Mouse (Mus musculus) liver, postnatal 0 days (tissue): ENCODE results near the gene Immp2l. TPM values are rescaled to one million over a fixed set of nuclear protein-coding genes. Genes with fewer than 3 reads are reported as not detected.

ENCODE experiments used
- ATAC-seq: fragments of 200-750 bp; cut with Nextera tagmentation; 2 replicates; pipeline ENCODE4 v1.8.0; 2017; ENCODE audit warnings: mild to moderate bottlenecking, moderate library complexity
- DNase-seq: peaks from one replicate; pipeline ENCODE4 v3.0.0-alpha.2; 2016
- H3K27ac ChIP-seq: fragments of 300-500 bp; sonication (generic); 2 replicates; pipeline ENCODE4 v1.5.1; 2014; ENCODE audit warnings: antibody characterized with exemption, moderate library complexity, mild to moderate bottlenecking, low read depth
- H3K27me3 ChIP-seq: fragments of 300-500 bp; sonication (generic); 2 replicates; pipeline ENCODE4 v1.6.1; 2014; ENCODE audit warnings: low read length, control low read depth, mixed read lengths; ENCODE audit not compliant: insufficient read depth
- H3K36me3 ChIP-seq: fragments of 300-500 bp; sonication (generic); replicated peaks from 2 replicates; pipeline ENCODE4 v1.6.1; 2014; ENCODE audit warnings: mild to moderate bottlenecking, control low read depth, low read length, moderate library complexity, mixed read lengths; ENCODE audit not compliant: insufficient read depth
- H3K4me1 ChIP-seq: fragments of 300-500 bp; sonication (generic); 2 replicates; pipeline ENCODE4 v1.6.1; 2014; ENCODE audit warnings: antibody characterized with exemption, mild to moderate bottlenecking, control low read depth; ENCODE audit not compliant: insufficient read depth
- H3K4me2 ChIP-seq: fragments of 300-500 bp; sonication (generic); 2 replicates; pipeline ENCODE4 v1.6.1; 2014; ENCODE audit warnings: low read depth, mild to moderate bottlenecking, low read length, moderate library complexity, mixed read lengths
- H3K4me3 ChIP-seq: fragments of 300-500 bp; sonication (generic); 2 replicates; pipeline ENCODE4 v1.5.1; 2014; ENCODE audit warnings: low read depth, low read length
- H3K9ac ChIP-seq: fragments of 300-500 bp; sonication (generic); replicated peaks from 2 replicates; pipeline ENCODE4 v1.6.1; 2014; ENCODE audit warnings: mild to moderate bottlenecking, moderate library complexity
- H3K9me3 ChIP-seq: fragments of 300-500 bp; sonication (generic); 2 replicates; pipeline ENCODE4 v1.6.1; 2016; ENCODE audit warnings: mild to moderate bottlenecking, control low read depth, low read length, mixed read lengths
- CTCF ChIP-seq: sonication (generic); IDR thresholded peaks from 2 replicates; pipeline ENCODE4 v1.5.1; 2016; ENCODE audit warnings: antibody characterized with exemption, low read depth
- EP300 ChIP-seq: IDR thresholded peaks from 2 replicates; pipeline ENCODE4 v1.6.1; 2016; ENCODE audit warnings: antibody characterized with exemption, low read depth, mild to moderate bottlenecking
- WGBS: fragments of 180-500 bp; shearing (Covaris S2); extraction: QIAGEN DNeasy Blood & Tissue Kit; methylation state at CpG from one replicate; pipeline ENCODE4 v1.1.7; 2014; ENCODE audit not compliant: insufficient replicate concordance; 5-methylcytosine and 5-hydroxymethylcytosine counted together
- polyA plus RNA-seq: library from polyadenylated mRNA; unstranded; fragments of >200 nt; fragmentation: Nextera tagmentation; extraction: Ambion mirVana; gene quantifications from 2 replicates; pipeline ENCODE4 v1.2.1, GENCODE M21; 2015

Gene Immp2l
- polyA plus RNA-seq, 1 experiment from 2014 or later = 35.9 TPM

- no peak overlapping the region for H3K27ac ChIP-seq
- H3K27me3 ChIP-seq = no peaks in the 10 kb centered on the region
- TF ChIP-seq EP300 (no peak), CTCF (no peak)
- H3K4me1 ChIP-seq = peaks cover 15% of the 10 kb centered on the region
- ATAC-seq = no peak
- no peak overlapping the region for H3K9ac ChIP-seq
- 75% methylated on average over 1 of the region's 1 CpGs for WGBS
- H3K9me3 ChIP-seq = no peaks in the 10 kb centered on the region
- no peaks in the 10 kb centered on the region for H3K36me3 ChIP-seq
- H3K4me3 ChIP-seq = no peak overlapping the region
- DNase-seq = no peak
- no peak overlapping the region for H3K4me2 ChIP-seq
Observed at GRCm38 (mm10) chr12:41022516-41022915, 1.4 kb upstream of the Immp2l start.

- Histone ChIP-seq H3K4me1 (peaks cover 15% of the 10 kb centered on the region), H3K27ac (peak overlapping the region; percentile 78), H3K9me3 (no peaks in the 10 kb centered on the region), H3K27me3 (no peaks in the 10 kb centered on the region), H3K36me3 (no peaks in the 10 kb centered on the region), H3K9ac (peak overlapping the region; percentile 86), H3K4me2 (peak overlapping the region; percentile 89), H3K4me3 (peak overlapping the region; percentile 77)
- DNase-seq (no peak), ATAC-seq (peak; percentile 1; the same call in 1 of the 2 replicates)
- no peak for TF ChIP-seq EP300
- WGBS = 7% methylated on average over 9 of the region's 9 CpGs
Observed at GRCm38 (mm10) chr12:41024512-41024911, 622 bp downstream of the Immp2l start.

GRCm38 (mm10) chr12:41027485-41027884 lies 3.6 kb downstream of the Immp2l start:
- H3K27ac ChIP-seq = no peak overlapping the region
- no peak for DNase-seq
- H3K4me3 ChIP-seq = no peak overlapping the region
- WGBS = 83% methylated on average over 6 of the region's 6 CpGs
- TF ChIP-seq CTCF = no peak
- TF ChIP-seq EP300 = no peak
- H3K27me3 ChIP-seq = no peaks in the 10 kb centered on the region
- peaks cover 15% of the 10 kb centered on the region for H3K4me1 ChIP-seq
- ATAC-seq = no peak
- H3K9ac ChIP-seq = no peak overlapping the region
- H3K36me3 ChIP-seq = no peaks in the 10 kb centered on the region
- no peaks in the 10 kb centered on the region for H3K9me3 ChIP-seq
- H3K4me2 ChIP-seq = no peak overlapping the region

GRCm38 (mm10) chr12:41031119-41031518 lies 7.2 kb downstream of the Immp2l start:
- ATAC-seq (no peak), DNase-seq (no peak)
- no peak overlapping the region for H3K4me2 ChIP-seq
- 82% methylated on average over 2 of the region's 2 CpGs for WGBS
- 0 out of 2 replicates have a peak, but pooled peaks cover 2% of the 10 kb centered on the region for H3K9me3 ChIP-seq
- no peaks in the 10 kb centered on the region for H3K27me3 ChIP-seq
- no peak overlapping the region for H3K4me3 ChIP-seq
- H3K36me3 ChIP-seq = no peaks in the 10 kb centered on the region
- no peak overlapping the region for H3K9ac ChIP-seq
- H3K4me1 ChIP-seq = no peaks in the 10 kb centered on the region
- TF ChIP-seq CTCF = no peak
- TF ChIP-seq EP300 = no peak
- no peak overlapping the region for H3K27ac ChIP-seq

- Histone ChIP-seq H3K27me3 (no peaks in the 10 kb centered on the region), H3K4me1 (no peaks in the 10 kb centered on the region), H3K9ac (no peak overlapping the region), H3K27ac (no peak overlapping the region), H3K36me3 (no peaks in the 10 kb centered on the region), H3K9me3 (0 out of 2 replicates have a peak, but pooled peaks cover 2% of the 10 kb centered on the region), H3K4me2 (no peak overlapping the region), H3K4me3 (no peak overlapping the region)
- ATAC-seq (no peak), DNase-seq (no peak)
- 89% methylated on average over 3 of the region's 3 CpGs for WGBS
- no peak for TF ChIP-seq EP300
- TF ChIP-seq CTCF = no peak
Observed at GRCm38 (mm10) chr12:41033196-41033595, 9.3 kb downstream of the Immp2l start.

GRCm38 (mm10) chr12:41039834-41040233 lies 15.9 kb downstream of the Immp2l start:
- no peaks in the 10 kb centered on the region for H3K36me3 ChIP-seq
- H3K4me3 ChIP-seq = no peak overlapping the region
- 87% methylated on average over 5 of the region's 5 CpGs for WGBS
- H3K27me3 ChIP-seq = no peaks in the 10 kb centered on the region
- DNase-seq (no peak), ATAC-seq (no peak)
- H3K9ac ChIP-seq = no peak overlapping the region
- no peak overlapping the region for H3K27ac ChIP-seq
- no peak overlapping the region for H3K4me2 ChIP-seq
- H3K9me3 ChIP-seq = no peaks in the 10 kb centered on the region
- H3K4me1 ChIP-seq = no peaks in the 10 kb centered on the region
- TF ChIP-seq EP300 = no peak
- TF ChIP-seq CTCF = no peak

GRCm38 (mm10) chr12:41041737-41042136 lies 17.8 kb downstream of the Immp2l start:
- Histone ChIP-seq H3K9ac (no peak overlapping the region), H3K27me3 (no peaks in the 10 kb centered on the region), H3K4me3 (no peak overlapping the region), H3K27ac (no peak overlapping the region), H3K4me1 (no peaks in the 10 kb centered on the region), H3K36me3 (no peaks in the 10 kb centered on the region), H3K4me2 (no peak overlapping the region), H3K9me3 (no peaks in the 10 kb centered on the region)
- WGBS = 62% methylated on average over 2 of the region's 2 CpGs
- TF ChIP-seq CTCF (no peak), EP300 (no peak)
- ATAC-seq (no peak), DNase-seq (no peak)
